Mouse (Mus musculus) embryonic facial prominence, embryonic 12.5 days (tissue): ENCODE measurements around the gene Magi2. TPM values are rescaled to one million over a fixed set of nuclear protein-coding genes. Genes with fewer than 3 reads are reported as not detected.
"Not testable (repeated sequence)": the region's sequence is repeated elsewhere in the genome, so short reads cannot be mapped to it uniquely, and the experiment has no call there.

Experiments used
- ATAC-seq: fragments of 200-750 bp; cut with Nextera tagmentation; 2 replicates; pipeline ENCODE4 v1.8.0; 2017; ENCODE audit not compliant: insufficient number of reproducible peaks, insufficient read depth, low FRiP score, low TSS enrichment
- H3K27ac ChIP-seq: fragments of 300-500 bp; sonication (generic); 2 replicates; pipeline ENCODE4 v1.5.1; 2016; ENCODE audit warnings: mild to moderate bottlenecking
- H3K27me3 ChIP-seq: fragments of 300-500 bp; sonication (generic); 2 replicates; pipeline ENCODE4 v1.6.1; 2016; ENCODE audit warnings: mild to moderate bottlenecking, moderate library complexity
- H3K36me3 ChIP-seq: fragments of 300-500 bp; sonication (generic); 2 replicates; pipeline ENCODE4 v1.6.1; 2016; ENCODE audit warnings: mild to moderate bottlenecking
- H3K4me1 ChIP-seq: fragments of 300-500 bp; sonication (generic); 2 replicates; pipeline ENCODE4 v1.6.1; 2016
- H3K4me2 ChIP-seq: fragments of 300-500 bp; sonication (generic); replicated peaks from 2 replicates; pipeline ENCODE4 v1.6.1; 2016; ENCODE audit warnings: mild to moderate bottlenecking, moderate library complexity
- H3K4me3 ChIP-seq: fragments of 300-500 bp; sonication (generic); 2 replicates; pipeline ENCODE4 v1.5.1; 2016; ENCODE audit warnings: mild to moderate bottlenecking
- H3K9ac ChIP-seq: fragments of 300-500 bp; sonication (generic); 2 replicates; pipeline ENCODE4 v1.6.1; 2016; ENCODE audit warnings: mild to moderate bottlenecking, moderate library complexity
- H3K9me3 ChIP-seq: fragments of 300-500 bp; sonication (generic); 2 replicates; pipeline ENCODE4 v1.6.1; 2016; ENCODE audit warnings: mild to moderate bottlenecking, moderate library complexity
- whole genome bisulfite sequencing: fragments of 180-500 bp; shearing (Covaris S2); methylation state at CpG from one replicate; pipeline ENCODE4 v1.1.7; 2016; 5-methylcytosine and 5-hydroxymethylcytosine counted together
- polyA plus RNA-seq: library from polyadenylated mRNA; unstranded; fragments of >200 nt; fragmentation: Nextera tagmentation; extraction: Ambion mirVana; gene quantifications from 2 replicates; pipeline ENCODE4 v1.2.1, GENCODE M21; 2016

Magi2 gene
- polyA plus RNA-seq, 1 experiment from 2014 or later, result 10.0 TPM

DNA sequence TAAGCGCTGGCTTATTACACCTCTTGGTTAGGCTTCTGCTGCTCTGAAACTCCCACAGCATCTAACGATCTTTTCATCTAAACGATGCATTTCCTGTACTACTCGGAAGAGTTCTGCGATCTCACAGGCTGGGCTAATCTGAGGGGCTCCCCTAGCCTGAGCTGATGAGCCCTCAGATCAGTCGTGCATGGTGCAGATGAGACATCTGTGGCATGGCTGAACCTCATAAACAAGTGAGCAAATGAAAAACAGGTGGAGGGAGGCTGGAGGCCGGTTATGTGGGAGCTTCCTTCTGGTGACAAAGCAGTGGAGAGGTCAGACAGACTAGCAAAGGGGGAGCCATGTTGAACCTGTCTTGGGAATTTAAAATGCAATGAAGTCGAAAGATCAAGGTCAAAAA, 1270.1 kb downstream of the Magi2 start:
- Histone ChIP-seq H3K4me3 (no peak overlapping the region), H3K27me3 (no peaks in the 10 kb centered on the region), H3K4me2 (no peak overlapping the region), H3K27ac (no peak overlapping the region), H3K4me1 (no peaks in the 10 kb centered on the region; the same call in 1 of the 2 replicates), H3K9me3 (no peaks in the 10 kb centered on the region), H3K9ac (no peak overlapping the region), H3K36me3 (no peaks in the 10 kb centered on the region)
- 33% methylated on average over 8 of the region's 8 CpGs for WGBS
- no peak for ATAC-seq

GRCm38 (mm10) chr5:20499031-20499600, 1272.3 kb downstream of the Magi2 start:
- Histone ChIP-seq H3K27me3 (no peaks in the 10 kb centered on the region), H3K4me2 (no peak overlapping the region), H3K36me3 (no peaks in the 10 kb centered on the region), H3K9ac (no peak overlapping the region), H3K9me3 (no peaks in the 10 kb centered on the region), H3K27ac (no peak overlapping the region), H3K4me3 (no peak overlapping the region), H3K4me1 (no peaks in the 10 kb centered on the region; the same call in 1 of the 2 replicates)
- no peak for ATAC-seq
- WGBS, result 68% methylated on average over 9 of the region's 9 CpGs

DNA sequence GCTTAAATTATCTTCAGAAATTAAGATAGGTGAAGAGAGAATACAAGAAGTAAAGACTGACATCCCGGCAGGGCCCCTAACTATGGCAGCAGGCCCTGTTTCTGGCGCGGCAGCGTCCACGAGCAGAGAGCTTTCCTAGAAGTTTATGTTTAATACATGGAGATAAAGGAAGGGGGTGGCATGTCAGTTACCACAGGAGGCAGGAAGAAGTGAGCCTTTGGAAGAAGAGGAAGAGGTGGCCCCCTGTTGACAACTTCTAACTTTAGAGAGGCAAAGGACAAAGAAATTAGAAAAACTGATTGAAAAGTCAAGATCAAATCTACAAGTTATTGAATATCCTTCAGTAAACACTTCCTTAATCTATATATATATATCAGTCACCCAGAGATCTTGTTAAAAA, 1281.8 kb downstream of the Magi2 start:
- Histone ChIP-seq H3K27me3 (no peaks in the 10 kb centered on the region), H3K9ac (no peak overlapping the region), H3K9me3 (no peaks in the 10 kb centered on the region), H3K27ac (no peak overlapping the region), H3K4me1 (no peaks in the 10 kb centered on the region), H3K4me3 (no peak overlapping the region), H3K36me3 (no peaks in the 10 kb centered on the region), H3K4me2 (no peak overlapping the region)
- no peak for ATAC-seq
- WGBS, result 73% methylated on average over 5 of the region's 5 CpGs

GRCm38 (mm10) chr5:20509606-20510005, 1282.8 kb downstream of the Magi2 start:
- no peaks in the 10 kb centered on the region for H3K36me3 ChIP-seq
- 32% methylated on average over 6 of the region's 6 CpGs for WGBS
- no peak overlapping the region for H3K4me3 ChIP-seq
- no peak overlapping the region for H3K4me2 ChIP-seq
- no peaks in the 10 kb centered on the region for H3K9me3 ChIP-seq
- no peaks in the 10 kb centered on the region for H3K4me1 ChIP-seq
- no peaks in the 10 kb centered on the region for H3K27me3 ChIP-seq
- no peak overlapping the region for H3K9ac ChIP-seq
- no peak for ATAC-seq
- no peak overlapping the region for H3K27ac ChIP-seq

DNA sequence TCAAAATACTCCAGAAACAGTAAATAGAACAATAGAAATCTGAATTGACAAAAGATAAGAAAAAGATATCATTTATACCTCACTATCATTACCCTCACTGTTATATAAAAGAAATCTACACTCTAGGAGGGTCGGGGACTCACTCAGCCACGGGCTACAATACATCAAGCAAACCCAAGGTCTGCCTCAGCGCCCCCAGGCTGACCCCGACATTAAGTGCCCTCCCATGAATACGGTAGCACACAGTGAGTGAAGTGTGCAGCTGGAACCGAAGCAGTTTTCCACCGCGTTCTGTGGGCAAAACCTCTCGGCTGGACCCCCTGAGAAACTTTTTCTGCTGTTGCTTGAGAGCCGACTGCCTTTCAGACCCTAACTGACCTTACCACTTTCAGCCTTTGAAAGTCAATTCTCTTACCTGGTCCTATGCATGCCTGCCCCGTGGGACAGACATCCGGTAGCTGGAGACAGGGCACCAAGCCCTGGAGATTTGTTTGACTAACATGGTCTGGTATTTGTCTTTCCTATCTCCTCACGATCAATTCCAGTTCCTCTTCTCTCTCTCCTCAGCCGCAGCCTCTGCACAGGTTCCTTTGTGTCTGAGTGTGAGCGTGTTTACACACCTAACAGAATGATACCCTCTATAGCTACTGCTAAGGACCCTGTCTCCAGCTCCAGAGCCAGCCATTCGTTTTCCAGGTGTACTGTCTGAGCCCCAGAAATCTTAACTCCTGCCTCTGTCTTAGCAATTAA, 1285.7 kb downstream of the Magi2 start:
- ATAC-seq, result no peak

DNA sequence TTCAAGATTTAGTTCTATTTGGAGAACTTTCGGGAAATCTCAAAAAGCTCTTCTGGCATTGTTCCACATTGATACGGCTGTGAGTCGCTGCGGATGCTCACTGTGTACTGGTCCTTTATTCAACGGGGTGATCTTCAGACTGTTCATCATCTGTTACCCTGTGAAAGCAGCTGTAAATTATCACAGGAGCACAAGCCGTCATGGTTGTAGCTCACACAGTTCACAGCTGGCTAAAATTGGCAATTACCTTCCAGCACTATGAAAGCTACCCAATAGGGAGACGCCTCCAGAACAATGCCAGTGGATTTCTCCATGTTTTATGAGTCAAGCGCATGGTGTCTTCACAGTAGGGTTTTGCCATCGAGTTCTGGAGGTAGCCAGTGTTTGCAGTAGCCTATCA, 1294.8 kb downstream of the Magi2 start:
- 82% methylated on average over 9 of the region's 9 CpGs for WGBS
- Histone ChIP-seq H3K9ac (no peak overlapping the region), H3K27me3 (no peaks in the 10 kb centered on the region), H3K36me3 (no peaks in the 10 kb centered on the region), H3K4me3 (no peak overlapping the region), H3K9me3 (no peaks in the 10 kb centered on the region), H3K4me1 (no peaks in the 10 kb centered on the region), H3K27ac (no peak overlapping the region), H3K4me2 (no peak overlapping the region)
- no peak for ATAC-seq

More for the DNA sequence above, 1285.7 kb downstream of the Magi2 start:
- Histone ChIP-seq H3K9me3 (no peaks in the 10 kb centered on the region), H3K27me3 (no peaks in the 10 kb centered on the region), H3K9ac (no peak overlapping the region), H3K4me1 (no peaks in the 10 kb centered on the region), H3K4me2 (no peak overlapping the region), H3K36me3 (no peaks in the 10 kb centered on the region), H3K4me3 (no peak overlapping the region), H3K27ac (no peak overlapping the region)
- WGBS, result 45% methylated on average over 16 of the region's 16 CpGs

DNA sequence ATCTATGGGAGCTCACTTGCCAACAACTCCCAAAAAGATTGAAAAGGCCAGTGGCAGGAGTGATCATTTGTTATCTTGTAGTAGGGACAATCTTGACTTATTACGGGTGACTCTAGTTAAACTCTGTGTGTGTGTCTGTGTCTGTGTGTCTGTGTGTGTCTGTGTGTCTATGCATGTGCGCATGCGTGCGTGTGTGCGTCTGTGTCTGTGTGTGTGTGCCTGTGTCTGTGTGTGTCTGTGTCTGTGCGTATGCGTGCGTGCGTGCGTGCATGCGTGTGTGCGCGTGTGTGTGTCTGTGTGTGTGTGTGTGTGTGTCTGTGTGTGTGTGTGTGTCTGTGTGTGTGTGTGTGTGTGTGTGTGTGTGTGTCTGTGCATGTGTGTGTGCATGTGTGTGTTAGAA, 1295.2 kb downstream of the Magi2 start:
- Histone ChIP-seq H3K27me3 (no peaks in the 10 kb centered on the region), H3K4me1 (no peaks in the 10 kb centered on the region), H3K9me3 (no peaks in the 10 kb centered on the region), H3K9ac (no peak overlapping the region), H3K27ac (no peak overlapping the region), H3K4me3 (no peak overlapping the region), H3K4me2 (no peak overlapping the region), H3K36me3 (no peaks in the 10 kb centered on the region)
- no peak for ATAC-seq
- WGBS, result 96% methylated on average over 13 of the region's 13 CpGs

DNA sequence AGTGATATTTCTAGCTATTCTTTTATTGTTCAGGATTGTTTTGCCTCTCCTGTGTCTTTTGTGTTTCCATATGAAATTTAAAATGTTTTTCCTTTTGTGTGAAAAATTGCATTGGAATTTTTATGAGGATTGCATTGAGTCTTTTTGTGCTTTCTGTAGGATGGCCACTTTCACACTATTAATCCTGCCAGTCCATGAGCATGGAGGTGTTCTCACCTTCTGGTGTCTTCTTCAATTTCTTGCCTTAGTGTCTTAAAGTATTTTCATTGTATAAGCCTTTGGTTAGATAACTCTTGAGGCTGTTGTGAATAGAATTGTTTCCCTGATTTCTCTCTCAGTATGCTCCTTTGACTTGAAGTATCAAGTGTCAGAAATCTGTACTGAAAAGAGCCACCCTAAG, 1296.9 kb downstream of the Magi2 start:
- Histone ChIP-seq H3K4me1 (no peaks in the 10 kb centered on the region), H3K27me3 (no peaks in the 10 kb centered on the region), H3K36me3 (no peaks in the 10 kb centered on the region), H3K4me2 (no peak overlapping the region), H3K9ac (no peak overlapping the region), H3K9me3 (no peaks in the 10 kb centered on the region), H3K4me3 (no peak overlapping the region), H3K27ac (no peak overlapping the region)
- no peak for ATAC-seq

DNA sequence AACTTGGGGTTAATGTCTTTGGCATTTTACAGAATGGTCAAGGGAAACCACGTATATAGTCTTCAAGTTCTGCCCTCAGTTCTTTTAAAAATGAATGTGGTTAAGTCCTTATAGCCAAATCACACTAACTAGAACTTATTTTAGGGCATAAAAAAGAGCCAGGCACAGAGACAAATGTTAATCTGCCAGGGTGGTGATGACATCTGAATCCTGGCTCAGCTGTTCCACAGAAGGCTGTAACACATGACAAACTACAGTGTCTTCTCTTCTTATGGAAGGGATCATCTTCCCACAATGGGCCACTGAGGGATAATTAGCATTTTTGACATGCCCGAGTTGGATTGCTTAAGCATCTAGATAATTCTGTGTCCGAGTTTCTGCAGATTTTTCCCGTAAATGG, 1299.8 kb downstream of the Magi2 start:
- WGBS, result 81% methylated on average over 1 of the region's 4 CpGs
- not testable (repeated sequence) for H3K27me3 ChIP-seq, H3K4me2 ChIP-seq

DNA sequence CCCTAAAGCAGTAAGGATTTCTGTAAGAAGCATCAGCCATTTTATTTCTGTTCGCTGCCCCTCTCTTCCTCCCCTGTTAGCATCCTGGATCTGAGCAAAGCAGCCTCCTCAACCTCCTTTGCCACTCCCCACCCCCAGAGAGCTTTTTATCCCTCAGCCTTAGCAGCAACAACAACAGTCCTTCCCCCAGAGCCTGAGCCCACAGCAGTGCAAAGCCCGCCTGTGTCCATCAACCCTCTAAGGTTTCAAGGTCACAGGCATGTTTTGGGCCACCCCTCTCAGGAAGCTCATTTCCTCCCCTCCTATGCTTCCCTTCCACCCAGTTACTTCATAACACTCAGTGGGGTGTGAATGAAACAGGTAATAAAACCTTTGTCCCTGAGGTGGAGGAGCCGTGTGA, 1309.7 kb downstream of the Magi2 start:
- WGBS, result 53% methylated on average over 3 of the region's 3 CpGs
- Histone ChIP-seq H3K27me3 (no peaks in the 10 kb centered on the region), H3K27ac (no peak overlapping the region), H3K36me3 (no peaks in the 10 kb centered on the region), H3K4me1 (0 out of 2 replicates have a peak, but pooled peaks cover 2% of the 10 kb centered on the region), H3K4me2 (no peak overlapping the region), H3K9me3 (no peaks in the 10 kb centered on the region), H3K9ac (no peak overlapping the region), H3K4me3 (no peak overlapping the region)
- ATAC-seq, result no peak

More for the DNA sequence above, 1299.8 kb downstream of the Magi2 start:
- H3K9ac ChIP-seq, H3K9me3 ChIP-seq, H3K4me1 ChIP-seq, H3K4me3 ChIP-seq, H3K27ac ChIP-seq, H3K36me3 ChIP-seq, ATAC-seq: not testable (repeated sequence)

- no peak for ATAC-seq
- Histone ChIP-seq H3K4me2 (no peak overlapping the region), H3K36me3 (no peaks in the 10 kb centered on the region), H3K4me3 (no peak overlapping the region), H3K9ac (no peak overlapping the region), H3K27me3 (no peaks in the 10 kb centered on the region), H3K9me3 (no peaks in the 10 kb centered on the region), H3K4me1 (0 out of 2 replicates have a peak, but pooled peaks cover 2% of the 10 kb centered on the region), H3K27ac (no peak overlapping the region)
- 69% methylated on average over 8 of the region's 8 CpGs for WGBS
Measured at GRCm38 (mm10) chr5:20537369-20538022, 1310.7 kb downstream of the Magi2 start.

DNA sequence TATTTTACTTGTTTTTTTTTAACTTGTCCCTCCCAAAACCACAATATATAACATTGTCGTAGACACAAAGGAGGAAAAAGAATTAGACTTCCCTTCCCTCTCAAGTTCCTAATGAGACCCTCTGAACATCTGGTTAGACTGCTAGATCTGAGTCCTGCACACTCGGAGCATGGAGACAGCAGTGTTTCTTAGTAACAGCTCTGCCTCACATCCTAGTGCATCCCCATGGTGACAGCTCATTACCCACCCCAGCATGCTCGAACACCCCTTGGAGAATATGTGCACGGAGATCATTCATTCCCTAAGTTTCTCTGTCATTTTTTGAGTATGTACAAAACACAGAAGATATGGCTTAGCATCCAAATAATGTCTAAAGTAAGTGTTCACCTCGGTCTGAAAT, 1317.5 kb downstream of the Magi2 start:
- Histone ChIP-seq H3K4me2 (no peak overlapping the region), H3K9me3 (no peaks in the 10 kb centered on the region), H3K36me3 (no peaks in the 10 kb centered on the region), H3K4me3 (no peak overlapping the region), H3K27me3 (no peaks in the 10 kb centered on the region), H3K9ac (no peak overlapping the region), H3K4me1 (no peaks in the 10 kb centered on the region), H3K27ac (no peak overlapping the region)
- 50% methylated on average over 5 of the region's 5 CpGs for WGBS
- peak; percentile 56; the same call in 1 of the 2 replicates for ATAC-seq
